Mouse (Mus musculus) neural tube, embryonic 10.5 days (tissue): ENCODE data around the gene Ctnnd2.
A peak's percentile ranks its signal among the peaks of the same experiment; 100 is the strongest.

Experiments
- DNase-seq: peaks from one replicate; pipeline ENCODE4 v3.0.0-alpha.2; 2017; ENCODE audit warnings: low spot score; ENCODE audit errors: extremely low spot score

Gene Ctnnd2

GRCm38 (mm10) chr15:30384386-30384785 lies 212.0 kb downstream of the Ctnnd2 start:
- DNase-seq = no peak

- DNase-seq = no peak
These were observed 214.1 kb downstream of the Ctnnd2 start for GRCm38 (mm10) chr15:30386489-30386888.

- no peak for DNase-seq
These were observed 214.9 kb downstream of the Ctnnd2 start for GRCm38 (mm10) chr15:30387244-30387643.

GRCm38 (mm10) chr15:30401111-30401510 lies 228.7 kb downstream of the Ctnnd2 start:
- no peak for DNase-seq

GRCm38 (mm10) chr15:30406254-30406653 lies 233.9 kb downstream of the Ctnnd2 start:
- peak; percentile 23 for DNase-seq

- DNase-seq = no peak
These were observed 250.8 kb downstream of the Ctnnd2 start for GRCm38 (mm10) chr15:30423146-30423545.

GRCm38 (mm10) chr15:30424290-30424689 lies 251.9 kb downstream of the Ctnnd2 start:
- DNase-seq = no peak

- peak; percentile 30 for DNase-seq
These were observed 254.9 kb downstream of the Ctnnd2 start for GRCm38 (mm10) chr15:30427342-30427741.

GRCm38 (mm10) chr15:30439045-30439444 lies 266.7 kb downstream of the Ctnnd2 start:
- DNase-seq = no peak

- DNase-seq = no peak
These were observed 278.4 kb downstream of the Ctnnd2 start for GRCm38 (mm10) chr15:30450765-30451164.

- DNase-seq = no peak
These were observed 279.5 kb downstream of the Ctnnd2 start for GRCm38 (mm10) chr15:30451921-30452320.

- DNase-seq = peak; percentile 32
These were observed 285.3 kb downstream of the Ctnnd2 start for GRCm38 (mm10) chr15:30457541-30458250.

GRCm38 (mm10) chr15:30458671-30459070 lies 286.3 kb downstream of the Ctnnd2 start:
- no peak for DNase-seq

- no peak for DNase-seq
These were observed 288.1 kb downstream of the Ctnnd2 start for GRCm38 (mm10) chr15:30460341-30461125.

- DNase-seq = no peak
These were observed 290.5 kb downstream of the Ctnnd2 start for GRCm38 (mm10) chr15:30462804-30463423.

- DNase-seq = no peak
These were observed 291.2 kb downstream of the Ctnnd2 start for GRCm38 (mm10) chr15:30463471-30464047.

GRCm38 (mm10) chr15:30466950-30467543 lies 294.7 kb downstream of the Ctnnd2 start:
- DNase-seq = no peak

GRCm38 (mm10) chr15:30468773-30469172 lies 296.4 kb downstream of the Ctnnd2 start:
- no peak for DNase-seq

- DNase-seq = no peak
These were observed 299.0 kb downstream of the Ctnnd2 start for GRCm38 (mm10) chr15:30471280-30471966.

GRCm38 (mm10) chr15:30480676-30481075 lies 308.3 kb downstream of the Ctnnd2 start:
- DNase-seq = no peak

GRCm38 (mm10) chr15:30506476-30506875 lies 334.1 kb downstream of the Ctnnd2 start:
- no peak for DNase-seq
